Mouse (Mus musculus) natural killer cell, adult 2 months (primary cell): ENCODE results near the gene Gm45623.

ENCODE experiments used
- DNase-seq, 2 experiments: peaks; one replicate each; pipeline ENCODE4 v3.0.0; 2022; ENCODE audit warnings: low spot score in 2 of 2

Gene Gm45623

DNA sequence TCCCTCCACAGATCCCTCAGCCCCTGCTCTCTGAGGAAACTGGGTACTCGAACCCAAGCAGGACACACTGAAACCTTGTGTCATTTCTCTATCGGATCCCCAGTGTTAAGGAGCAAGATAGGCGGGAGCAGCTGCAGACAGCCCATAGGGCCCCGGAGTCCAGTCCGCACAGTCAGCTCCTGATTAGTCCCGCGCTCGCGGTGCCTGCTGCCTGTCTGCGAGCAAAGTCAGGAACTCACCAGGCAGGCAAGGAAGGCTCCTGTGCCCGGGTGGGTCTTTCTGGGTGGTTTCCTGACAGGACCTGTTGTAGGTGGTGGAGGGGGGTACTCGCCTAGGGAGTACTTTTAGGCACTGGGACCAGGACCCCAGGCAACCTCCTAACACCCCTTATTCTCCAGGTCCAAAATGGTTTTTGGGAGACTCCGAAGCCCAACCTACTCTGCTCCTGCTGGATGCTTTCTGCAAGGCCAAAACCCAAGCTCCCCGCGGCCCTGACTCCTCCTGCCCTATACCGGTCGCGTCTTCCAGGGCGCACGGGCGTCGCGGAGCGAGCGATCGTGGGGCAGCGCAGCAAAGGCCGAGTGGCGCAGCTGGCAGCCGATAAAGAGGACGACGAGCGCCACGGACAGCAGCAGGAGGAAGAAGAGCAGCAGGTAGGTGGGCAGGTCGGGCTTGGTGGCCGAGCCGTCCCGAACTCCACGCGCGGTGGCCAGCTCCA, 994 bp downstream of the Gm45623 start:
- no peak for DNase-seq

- no peak for DNase-seq
These were observed 1.9 kb downstream of the Gm45623 start for GRCm38 (mm10) chr13:56751774-56752173.

- no peak for DNase-seq
These were observed 4.2 kb downstream of the Gm45623 start for GRCm38 (mm10) chr13:56749377-56749776.

DNA sequence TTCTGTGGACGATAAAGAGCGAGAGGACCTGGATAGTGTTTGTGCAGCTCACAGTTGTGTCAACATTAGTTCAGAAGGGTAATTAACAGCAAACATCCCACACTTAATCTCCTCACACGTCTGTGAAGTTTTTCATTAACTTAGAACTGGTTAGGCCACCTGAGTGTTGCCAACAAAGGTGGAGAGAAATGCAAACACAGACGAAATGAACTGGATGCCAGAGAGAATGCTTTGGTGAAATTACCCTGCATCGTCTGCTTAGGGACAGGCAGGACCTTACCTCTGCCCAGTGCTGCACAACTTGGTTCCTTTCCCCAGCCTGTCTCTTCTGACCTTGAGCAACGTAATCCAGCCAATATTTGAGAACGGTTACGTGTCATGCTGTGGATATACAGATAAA, 6.1 kb downstream of the Gm45623 start:
- no peak for DNase-seq

GRCm38 (mm10) chr13:56746739-56747532, 6.7 kb downstream of the Gm45623 start:
- no peak for DNase-seq

GRCm38 (mm10) chr13:56742325-56742901, 11.2 kb downstream of the Gm45623 start:
- DNase-seq: no peak

DNA sequence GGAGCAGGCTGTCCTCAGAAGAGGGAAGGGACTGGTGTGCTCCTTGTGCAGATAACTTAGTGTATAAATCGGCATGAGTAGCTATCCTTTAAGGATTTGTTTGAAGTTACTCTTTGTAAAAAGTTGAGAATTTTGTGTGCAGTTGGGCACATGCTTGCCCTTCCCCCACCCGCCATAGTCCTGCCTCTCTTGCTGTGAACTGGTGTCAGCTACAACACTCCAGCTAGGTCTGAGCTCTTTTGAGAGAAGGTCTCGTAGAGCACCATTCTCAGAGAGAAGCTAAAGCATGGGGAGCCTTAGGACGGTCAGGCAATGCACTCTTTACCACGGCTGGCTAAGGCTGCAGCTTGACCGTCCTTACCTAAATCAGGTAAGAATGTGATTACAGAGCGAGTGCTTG, 11.9 kb downstream of the Gm45623 start:
- no peak for DNase-seq

- DNase-seq: no peak
These were observed 13.1 kb downstream of the Gm45623 start for GRCm38 (mm10) chr13:56740496-56740895.

DNA sequence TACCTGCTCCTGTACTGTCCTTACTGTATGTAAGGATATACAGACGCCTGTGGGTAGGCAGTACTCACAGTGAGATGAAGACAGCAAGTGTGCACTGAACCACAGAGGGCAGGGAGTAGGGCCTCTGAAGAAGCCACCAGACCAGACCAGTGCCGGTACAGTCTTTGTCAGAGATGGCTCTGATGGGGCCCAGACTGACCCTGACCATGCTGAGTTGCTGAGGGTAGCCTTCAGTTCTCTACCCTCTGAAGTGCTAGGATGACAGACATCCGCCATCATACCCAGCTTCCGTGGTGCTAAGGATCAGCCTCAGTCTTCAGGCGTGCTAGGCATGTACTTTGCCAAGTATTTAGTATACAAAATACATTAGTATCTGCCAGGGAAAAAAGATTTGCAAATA, 14.1 kb downstream of the Gm45623 start:
- DNase-seq: no peak

- DNase-seq: no peak
These were observed 18.3 kb downstream of the Gm45623 start for GRCm38 (mm10) chr13:56735212-56735875.

- no peak for DNase-seq
These were observed 19.0 kb downstream of the Gm45623 start for GRCm38 (mm10) chr13:56734617-56735016.

- no peak for DNase-seq
These were observed 24.6 kb downstream of the Gm45623 start for GRCm38 (mm10) chr13:56729046-56729445.

DNA sequence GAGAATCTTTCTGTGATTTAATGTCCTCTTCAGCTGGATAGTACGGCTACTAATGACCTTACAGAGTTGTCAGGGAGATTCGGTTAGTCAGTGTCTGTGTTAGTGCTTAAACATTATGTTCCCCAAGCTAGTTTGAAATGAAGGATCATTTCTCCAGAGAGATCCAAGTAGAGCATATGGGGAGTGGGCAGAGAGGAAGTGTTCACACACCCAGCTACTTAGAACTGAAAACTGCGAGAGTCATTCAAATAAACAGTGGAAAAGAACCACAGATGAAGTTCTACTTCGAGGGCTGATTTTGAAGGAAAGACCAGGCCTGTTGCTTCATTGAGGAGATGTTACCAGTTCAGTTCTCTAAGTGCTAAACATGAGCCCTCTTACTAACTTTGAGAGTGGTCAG, 27.1 kb downstream of the Gm45623 start:
- DNase-seq: no peak

- DNase-seq: no peak
These were observed 41.4 kb downstream of the Gm45623 start for GRCm38 (mm10) chr13:56712221-56712620.

DNA sequence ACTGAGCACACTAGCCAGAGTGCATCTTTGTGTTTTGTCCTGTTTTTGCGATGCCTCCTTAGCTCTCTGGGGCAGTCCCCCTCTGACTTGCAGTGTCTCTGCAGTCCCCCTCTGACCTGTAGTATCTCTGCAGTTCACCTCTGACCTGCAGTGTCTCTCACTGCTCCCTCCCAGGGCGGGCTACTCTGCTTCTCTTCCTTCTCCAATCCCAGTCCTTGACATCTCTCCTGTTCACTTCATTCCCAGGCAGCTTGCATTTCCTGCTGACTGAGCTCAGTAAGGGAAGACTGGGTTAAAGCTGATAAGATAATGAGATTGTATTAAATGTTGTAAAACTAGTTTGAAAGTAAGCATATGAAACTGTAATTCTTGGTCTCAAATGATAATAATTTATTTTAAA, 43.0 kb downstream of the Gm45623 start:
- no peak for DNase-seq

DNA sequence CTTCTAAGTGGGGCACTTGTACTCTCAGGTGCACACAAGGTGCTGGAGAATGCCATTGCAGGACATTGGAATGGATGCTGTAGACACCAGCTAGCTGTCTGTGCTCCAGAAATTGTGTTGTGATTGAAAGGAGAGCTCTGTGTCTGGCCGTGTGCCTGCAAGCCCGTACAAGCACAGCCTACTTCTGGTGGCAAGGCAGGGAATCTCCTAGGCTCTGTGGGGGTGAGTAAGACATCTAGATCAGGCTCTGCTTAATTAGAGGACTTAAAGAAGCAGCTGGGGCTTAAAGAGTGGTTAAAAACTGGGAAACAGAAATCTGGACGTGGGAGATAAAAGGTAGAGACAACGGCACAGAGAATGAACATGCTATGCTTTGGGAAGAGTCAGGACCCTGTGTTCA, 46.0 kb downstream of the Gm45623 start:
- DNase-seq: no peak

GRCm38 (mm10) chr13:56707111-56707510, 46.5 kb downstream of the Gm45623 start:
- DNase-seq: no peak

- DNase-seq: no peak
These were observed 49.0 kb downstream of the Gm45623 start for GRCm38 (mm10) chr13:56704596-56704995.

GRCm38 (mm10) chr13:56703871-56704321, 49.7 kb downstream of the Gm45623 start:
- peak; percentile 34 to 44 for DNase-seq

DNA sequence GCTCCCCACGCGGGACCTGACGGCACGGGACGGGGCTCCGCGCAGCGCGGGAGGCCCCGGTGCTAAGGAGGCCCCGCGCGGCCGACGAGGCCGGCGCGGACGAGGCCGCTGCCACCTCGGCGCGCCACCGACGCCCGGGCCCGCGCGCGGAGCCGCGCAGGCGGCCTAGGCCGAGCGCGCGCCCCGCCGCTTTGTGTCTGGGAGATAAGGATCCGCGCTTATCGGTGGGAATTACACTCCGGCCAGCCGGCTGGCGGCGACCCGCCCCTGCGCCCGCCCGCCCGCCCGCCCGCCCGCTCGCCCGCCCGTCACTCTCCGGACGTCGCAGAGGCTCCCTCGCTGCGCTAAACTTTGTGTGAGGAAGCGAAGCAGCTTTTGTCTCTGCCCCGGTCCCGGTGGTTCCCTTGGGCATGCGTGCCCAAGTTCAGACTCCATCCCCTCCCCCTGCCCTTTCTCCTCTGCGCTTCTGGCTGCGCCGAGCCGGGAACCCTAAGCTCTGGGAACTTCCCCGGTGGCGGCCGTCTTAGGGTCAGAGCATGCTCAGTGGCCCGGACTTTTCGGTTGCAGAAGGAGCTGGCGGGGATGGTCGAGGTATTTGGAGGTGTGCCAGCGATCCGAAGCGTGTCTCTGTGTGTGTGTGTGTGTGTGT, 50.3 kb downstream of the Gm45623 start:
- DNase-seq: peak; percentile 70 to 75

DNA sequence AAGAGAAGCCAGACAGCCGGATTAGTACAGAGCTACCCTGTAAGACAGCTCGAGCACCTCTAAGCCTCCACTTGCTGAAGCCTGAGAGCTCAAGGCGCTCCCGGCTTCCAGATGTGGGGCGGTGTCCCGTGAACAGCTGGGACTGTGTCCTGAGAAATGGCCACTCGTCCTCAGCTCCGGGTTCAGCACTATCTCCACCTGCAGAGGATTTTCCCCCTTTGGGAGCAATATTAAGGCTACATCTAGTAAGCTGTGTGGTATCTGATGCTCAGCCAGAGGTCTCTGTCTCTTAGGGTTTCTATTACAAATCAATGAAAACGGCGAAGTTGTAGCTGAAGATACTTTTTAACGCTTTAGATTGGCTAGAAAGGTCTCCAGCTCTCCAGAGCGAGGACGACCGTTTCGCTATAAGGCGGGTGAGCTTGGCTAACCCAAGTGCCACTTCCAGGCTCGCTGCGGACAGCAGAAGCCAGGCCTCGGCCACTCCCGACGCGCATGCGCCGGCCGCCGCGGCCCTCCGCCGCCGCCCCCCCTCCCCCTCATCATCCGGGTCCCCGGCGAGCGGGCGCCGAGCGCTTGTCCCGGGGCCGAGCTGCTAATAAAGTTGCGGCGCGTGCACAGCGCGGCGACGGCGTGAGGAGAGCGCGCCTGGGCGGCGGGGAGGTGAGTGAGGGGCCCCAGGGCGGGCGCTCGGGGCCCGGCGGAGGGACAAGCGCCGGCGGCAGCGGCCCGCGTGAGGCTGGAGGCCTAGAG, 51.0 kb downstream of the Gm45623 start, which contains the start of gene Smad5:
Gene Smad5, plus strand, starts transcription at position 542 of the 753 bp plus-strand sequence.
- peak; percentile 76 to 82 for DNase-seq
